Mouse (Mus musculus) bone marrow, adult 2 months (tissue): ENCODE measurements around the gene Emc8. TPM values are rescaled to one million over a fixed set of nuclear protein-coding genes. Genes with fewer than 3 reads are reported as not detected.

Experiments used
- H3K27ac ChIP-seq: fragments of 200-500 bp; 2 replicates; pipeline ENCODE4 v1.5.1; 2012; ENCODE audit warnings: low read depth, mild to moderate bottlenecking, control low read depth, inconsistent platforms, low read length; ENCODE audit not compliant: control insufficient read depth, poor library complexity, insufficient read depth
- H3K4me1 ChIP-seq: fragments of 200-500 bp; 2 replicates; pipeline ENCODE4 v1.6.1; 2011; ENCODE audit warnings: low read length; ENCODE audit not compliant: control insufficient read depth, insufficient read depth
- H3K4me3 ChIP-seq: fragments of 200-500 bp; replicated peaks from 2 replicates; pipeline ENCODE3; 2011; ENCODE audit warnings: mild to moderate bottlenecking, low read depth, low read length, control low read depth; ENCODE audit not compliant: control insufficient read depth
- CTCF ChIP-seq: fragments of 200-500 bp; IDR thresholded peaks from 2 replicates; pipeline ENCODE4 v1.5.1; 2011; ENCODE audit warnings: low read length, control low read depth; ENCODE audit not compliant: control insufficient read depth, insufficient read depth
- POLR2A ChIP-seq: fragments of 200-500 bp; IDR thresholded peaks from 2 replicates; pipeline ENCODE4 v1.6.1; 2011; ENCODE audit warnings: low read depth, mild to moderate bottlenecking, control low read depth, low read length, borderline replicate concordance; ENCODE audit not compliant: control insufficient read depth
- WGBS: fragments of 180-500 bp; shearing (Covaris S2); methylation state at CpG from one replicate; pipeline ENCODE4 v1.1.7; 2018; 5-methylcytosine and 5-hydroxymethylcytosine counted together
- polyA plus RNA-seq: library from polyadenylated mRNA; stranded (reverse); fragments of >200 nt; gene quantifications from 2 replicates; pipeline ENCODE4 v1.2.4, GENCODE M21; 2011; ENCODE audit warnings: low replicate concordance; ENCODE audit not compliant: missing spikeins, insufficient read depth, insufficient read length

Gene Emc8
- polyA plus RNA-seq, 1 experiment: 66.3 TPM

- H3K4me1 ChIP-seq: peaks cover 26% of the 10 kb centered on the region
- 33% methylated on average over 4 of the region's 4 CpGs for WGBS
- H3K4me3 ChIP-seq: no peak overlapping the region
- TF ChIP-seq CTCF: no peak
- TF ChIP-seq POLR2A: no peak
- no peak overlapping the region; the same call in 1 of the 2 replicates for H3K27ac ChIP-seq
These were observed 31.7 kb upstream of the Emc8 start for GRCm38 (mm10) chr8:120700053-120700452.

DNA sequence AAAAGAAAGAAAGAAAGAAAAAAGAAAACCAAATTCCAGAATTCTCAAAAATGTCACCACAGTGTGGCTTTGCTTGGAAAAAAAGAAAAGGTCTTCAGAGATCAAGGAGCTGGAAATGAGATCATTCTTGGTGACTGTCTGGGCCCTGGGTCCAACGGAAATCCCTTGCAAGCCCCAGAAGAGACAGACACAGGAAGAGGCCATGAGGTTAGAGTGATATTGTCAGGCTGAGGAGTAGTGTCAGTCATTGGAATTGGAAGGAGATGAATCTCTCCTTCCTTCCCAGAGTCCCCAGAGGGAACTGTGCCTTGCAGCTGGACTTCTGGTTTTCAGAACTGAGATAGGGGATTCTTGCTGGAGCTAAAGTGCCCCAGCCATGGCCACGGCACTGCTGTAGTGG lies 31.2 kb upstream of the Emc8 start:
- Histone ChIP-seq H3K4me3 (no peak overlapping the region), H3K4me1 (peaks cover 26% of the 10 kb centered on the region), H3K27ac (no peak overlapping the region; the same call in 1 of the 2 replicates)
- 32% methylated on average over 2 of the region's 2 CpGs for WGBS
- TF ChIP-seq POLR2A (no peak), CTCF (no peak)

DNA sequence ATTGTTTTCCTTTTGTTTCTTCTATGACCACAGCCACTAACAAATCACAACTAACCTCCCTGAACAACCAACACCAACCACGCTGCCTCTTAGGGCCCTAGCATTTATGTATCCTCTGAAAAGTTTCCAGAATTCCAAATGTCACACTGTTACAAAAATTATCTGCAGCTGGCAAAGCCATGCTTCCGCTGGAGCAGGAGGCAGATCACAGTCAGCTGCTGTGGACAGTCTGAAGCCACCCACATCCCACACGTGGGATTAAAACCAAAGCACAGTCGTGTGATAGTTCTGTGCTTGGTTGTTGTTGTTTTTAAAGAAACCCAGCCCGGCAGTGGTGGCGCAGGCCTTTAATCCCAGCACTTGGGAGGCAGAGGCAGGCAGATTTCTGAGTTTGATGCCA lies 30.7 kb upstream of the Emc8 start:
- peaks cover 26% of the 10 kb centered on the region for H3K4me1 ChIP-seq
- no peak for TF ChIP-seq CTCF
- no peak for TF ChIP-seq POLR2A
- 51% methylated on average over 6 of the region's 6 CpGs for WGBS
- H3K4me3 ChIP-seq: no peak overlapping the region
- no peak overlapping the region for H3K27ac ChIP-seq

DNA sequence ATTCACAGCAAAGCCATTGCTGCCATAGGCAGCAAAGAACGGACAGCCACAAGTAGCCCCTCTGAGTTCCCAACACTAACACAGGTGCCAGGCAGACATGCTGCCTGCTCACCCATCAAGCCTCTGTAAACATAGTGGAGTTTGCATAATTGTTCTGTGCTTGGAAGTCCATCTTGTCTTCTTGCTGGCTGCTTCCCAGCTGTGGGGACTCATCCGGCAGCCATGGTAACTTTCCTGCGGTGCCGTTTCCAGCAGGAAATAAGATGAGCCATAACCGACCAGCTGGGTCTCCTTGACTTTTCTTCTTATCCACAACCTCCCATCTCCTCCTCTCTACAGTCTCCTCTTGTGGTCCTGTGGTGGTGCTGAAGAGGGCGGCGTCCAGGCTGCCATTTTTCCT lies 30.1 kb upstream of the Emc8 start:
- Histone ChIP-seq H3K4me1 (peaks cover 26% of the 10 kb centered on the region), H3K27ac (no peak overlapping the region), H3K4me3 (no peak overlapping the region)
- TF ChIP-seq POLR2A: no peak
- no peak for TF ChIP-seq CTCF
- whole genome bisulfite sequencing: 82% methylated on average over 7 of the region's 7 CpGs

DNA sequence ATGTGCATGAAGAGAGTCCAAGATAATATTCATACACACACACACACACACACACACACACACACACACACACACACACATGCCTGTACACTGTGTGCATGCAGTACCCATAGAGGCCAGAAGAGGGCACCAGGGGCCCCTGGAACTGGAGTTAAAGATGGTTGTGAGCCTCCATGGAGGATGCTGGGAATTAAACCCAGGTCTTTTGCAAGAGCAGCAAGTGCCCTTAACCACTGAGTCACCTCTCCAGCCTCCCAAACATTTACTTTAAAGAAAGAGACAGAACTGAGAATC lies 29.6 kb upstream of the Emc8 start:
- no peak overlapping the region for H3K4me3 ChIP-seq

DNA sequence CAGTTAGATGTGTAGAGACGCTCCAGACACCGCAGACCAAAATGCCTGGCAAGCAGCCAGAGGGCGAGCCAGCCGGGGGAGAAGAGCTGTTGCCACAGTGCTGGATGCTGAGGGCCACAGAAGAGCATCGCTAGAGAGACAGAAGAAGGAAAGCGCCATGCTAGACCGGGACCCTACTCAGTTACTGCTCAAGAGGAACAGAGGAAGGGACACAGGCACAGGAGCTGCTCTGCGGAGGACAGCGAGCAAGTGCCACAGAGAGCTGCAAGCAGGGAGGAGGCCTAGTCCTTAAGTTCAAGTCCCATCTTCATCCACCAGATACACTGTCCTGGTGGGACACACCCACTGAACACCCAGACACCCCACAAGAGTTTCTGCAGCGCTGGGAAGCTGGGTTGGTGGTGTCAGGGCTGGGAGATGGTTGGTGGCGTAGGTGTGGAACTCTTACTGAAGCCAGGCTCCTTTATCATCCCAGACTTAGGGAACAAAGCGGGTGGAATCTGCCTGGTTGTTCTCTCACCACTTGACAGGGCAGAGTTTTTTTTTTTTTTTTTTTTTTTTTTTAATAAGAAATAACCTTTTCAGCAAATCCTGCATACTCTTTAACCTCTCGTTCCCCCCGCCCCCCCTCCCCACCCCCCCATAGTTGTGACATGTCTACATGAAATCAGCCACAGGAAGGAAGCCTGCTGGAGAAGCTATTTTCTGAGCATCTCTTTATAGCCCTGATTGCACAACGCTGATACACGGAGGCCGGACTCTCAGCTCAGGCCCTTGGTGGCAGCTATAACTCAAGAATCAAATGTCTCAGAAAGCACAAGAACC lies 29.0 kb upstream of the Emc8 start:
- TF ChIP-seq POLR2A: no peak
- no peak for TF ChIP-seq CTCF
- WGBS: 13% methylated on average over 17 of the region's 17 CpGs
- peaks cover 24% of the 10 kb centered on the region for H3K4me1 ChIP-seq
- no peak overlapping the region for H3K4me3 ChIP-seq
- H3K27ac ChIP-seq: peak overlapping the region; percentile 43

More for the DNA sequence above, 29.6 kb upstream of the Emc8 start:
- H3K27ac ChIP-seq: no peak overlapping the region
- peak; percentile 36; the same call in 1 of the 2 replicates for TF ChIP-seq CTCF
- no peak for TF ChIP-seq POLR2A
- H3K4me1 ChIP-seq: peaks cover 26% of the 10 kb centered on the region

- TF ChIP-seq POLR2A: no peak
- TF ChIP-seq CTCF: no peak
- Histone ChIP-seq H3K4me1 (peaks cover 22% of the 10 kb centered on the region), H3K4me3 (no peak overlapping the region), H3K27ac (peak overlapping the region; percentile 43; the same call in 1 of the 2 replicates)
- WGBS: 28% methylated on average over 13 of the region's 13 CpGs
These were observed 28.2 kb upstream of the Emc8 start for GRCm38 (mm10) chr8:120696401-120697153.

DNA sequence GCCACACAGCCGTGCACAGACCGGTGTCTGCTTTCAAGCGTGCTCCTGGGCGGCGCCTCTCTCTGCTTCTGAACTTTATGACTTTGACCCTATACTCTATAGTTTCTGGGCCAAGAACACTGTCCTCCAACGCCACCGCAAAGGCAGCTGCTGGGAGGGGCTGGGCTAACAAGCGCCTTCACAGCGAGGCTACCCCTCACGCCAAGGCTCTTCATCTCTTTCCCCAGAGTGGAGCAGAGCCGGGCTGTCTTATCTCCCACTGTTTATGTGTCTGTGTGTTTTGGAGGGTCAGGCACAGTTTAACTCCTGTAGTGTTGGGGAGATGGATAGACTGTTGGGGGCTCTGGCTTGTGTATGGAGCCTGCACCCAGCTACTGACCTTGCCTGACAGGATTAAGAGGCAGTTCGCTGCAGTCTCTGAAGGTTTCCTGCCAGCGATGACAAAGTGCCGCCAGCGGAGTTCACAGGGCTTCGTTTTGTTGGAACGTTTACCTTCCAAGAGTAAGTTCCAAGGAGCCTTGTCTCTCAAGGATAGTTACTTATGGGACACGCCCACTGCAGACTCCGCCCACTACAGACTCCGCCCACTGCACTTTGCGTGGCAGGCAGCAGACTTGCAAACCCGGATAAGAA lies 25.6 kb upstream of the Emc8 start:
- WGBS: 53% methylated on average over 22 of the region's 22 CpGs
- Histone ChIP-seq H3K27ac (no peak overlapping the region), H3K4me1 (peaks cover 11% of the 10 kb centered on the region), H3K4me3 (no peak overlapping the region)
- TF ChIP-seq POLR2A: no peak
- TF ChIP-seq CTCF: no peak
